Mouse (Mus musculus) lung, adult 2 months (tissue): ENCODE measurements around the gene Rpgrip1. TPM values are rescaled to one million over a fixed set of nuclear protein-coding genes. Genes with fewer than 3 reads are reported as not detected.

Experiments
- DNase-seq: peaks from one replicate; pipeline ENCODE4 v3.0.0; 2022
- H3K4me1 ChIP-seq: fragments of 200-500 bp; 2 replicates; pipeline ENCODE4 v1.6.1; 2011; ENCODE audit warnings: low read length; ENCODE audit not compliant: control insufficient read depth, insufficient read depth
- H3K4me3 ChIP-seq: fragments of 200-500 bp; replicated peaks from 2 replicates; pipeline ENCODE3; 2011; ENCODE audit warnings: low read depth, mild to moderate bottlenecking, control low read depth, low read length; ENCODE audit errors: extremely low read depth
- CTCF ChIP-seq: fragments of 200-500 bp; IDR thresholded peaks from 2 replicates; pipeline ENCODE4 v1.5.1; 2011; ENCODE audit warnings: mild to moderate bottlenecking, low read length, control low read depth; ENCODE audit not compliant: insufficient read depth
- POLR2A ChIP-seq: fragments of 200-500 bp; IDR thresholded peaks from 2 replicates; pipeline ENCODE4 v1.6.1; 2011; ENCODE audit warnings: low read depth, mild to moderate bottlenecking, control low read depth, low read length, borderline replicate concordance; ENCODE audit errors: extremely low read depth
- WGBS: fragments of 180-500 bp; shearing (Covaris S2); methylation state at CpG from one replicate; pipeline ENCODE4 v1.1.7; 2018; 5-methylcytosine and 5-hydroxymethylcytosine counted together
- polyA plus RNA-seq: library from polyadenylated mRNA; depleted of rRNA; stranded (reverse); fragments of >200 nt; gene quantifications from 2 replicates; pipeline ENCODE4 v1.2.3, GENCODE M21; 2012

Gene Rpgrip1
- polyA plus RNA-seq, 1 experiment = 2.5 TPM

DNA sequence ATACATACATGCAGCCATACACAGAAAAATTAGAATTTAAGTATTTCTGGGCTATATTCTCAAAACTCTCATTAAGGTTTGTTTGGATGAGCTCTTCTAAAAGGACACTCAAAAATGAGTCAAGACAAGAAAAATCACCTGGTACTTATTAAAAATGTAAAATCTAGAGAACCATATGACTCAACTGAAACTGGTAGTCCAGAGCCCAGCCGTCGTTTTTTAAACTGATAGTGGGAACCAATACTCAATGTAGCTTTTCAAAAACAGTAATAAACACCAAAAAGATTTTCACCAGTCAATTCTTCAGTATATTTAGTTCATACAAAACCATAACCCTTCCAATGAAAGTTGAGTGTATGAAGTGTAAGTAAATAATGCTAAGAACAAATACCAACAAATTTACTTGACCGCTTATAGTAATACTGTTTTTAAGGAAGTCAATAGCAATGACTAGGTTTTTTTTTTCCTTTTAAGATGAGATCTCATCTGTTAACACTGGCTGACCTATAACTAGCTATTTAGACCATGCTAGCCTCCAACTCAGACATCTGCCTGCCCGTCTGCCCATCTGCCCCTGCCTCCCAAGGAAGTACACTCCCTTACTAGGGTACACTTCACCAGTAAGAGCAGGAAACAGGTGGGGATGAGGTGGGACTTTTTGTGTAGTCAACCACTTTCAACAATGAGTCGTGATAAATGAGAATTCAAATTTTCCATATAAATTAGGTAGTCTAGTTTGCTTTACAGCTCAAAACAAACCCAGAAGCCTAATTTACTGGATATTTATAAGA lies 10.1 kb upstream of the Rpgrip1 start:
- TF ChIP-seq POLR2A = no peak
- TF ChIP-seq CTCF = no peak
- peaks cover 10% of the 10 kb centered on the region for H3K4me1 ChIP-seq
- DNase-seq = no peak
- WGBS = 22% methylated on average over 5 of the region's 5 CpGs
- H3K4me3 ChIP-seq = no peak overlapping the region

DNA sequence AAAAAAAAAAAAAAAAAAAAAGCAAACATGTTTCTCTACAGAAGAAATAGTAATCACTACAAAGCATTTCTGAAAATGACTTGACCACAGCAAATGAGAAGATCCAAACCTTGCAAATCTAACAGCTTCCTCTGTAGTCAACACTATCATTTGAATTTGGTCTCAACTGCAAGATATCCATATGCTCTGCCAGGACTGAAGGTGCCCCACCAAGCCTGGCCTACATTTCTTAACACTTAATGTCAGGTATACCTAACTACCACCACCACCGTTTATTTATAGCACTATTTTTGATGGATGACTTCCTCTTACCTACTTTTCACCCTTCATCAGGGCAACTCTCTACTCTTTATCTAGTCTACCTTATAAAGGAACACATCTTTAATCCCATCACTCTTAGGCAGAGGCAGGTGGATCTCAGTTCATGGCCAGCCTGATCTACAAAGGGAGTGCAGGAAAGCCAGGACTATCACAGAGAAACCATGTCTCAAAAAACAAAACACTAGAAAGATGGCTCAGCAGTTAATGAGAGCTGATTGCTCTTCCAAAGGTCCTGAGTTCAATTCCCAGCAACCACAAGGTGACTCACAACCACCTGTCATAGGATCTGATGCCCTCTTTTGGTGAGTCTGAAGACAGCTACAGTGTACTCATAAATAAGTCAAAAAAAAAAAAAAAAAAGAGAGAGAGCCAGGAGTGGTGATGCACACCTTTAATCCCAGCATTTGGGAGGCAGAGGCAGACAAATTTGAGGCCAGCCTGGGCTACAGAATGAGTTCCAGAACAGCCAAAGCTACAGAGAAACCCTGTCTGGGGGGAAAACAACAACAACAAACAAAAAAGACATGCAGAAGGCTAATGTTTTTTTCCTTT lies 9.0 kb upstream of the Rpgrip1 start:
- 11% methylated on average over 1 of the region's 1 CpGs for WGBS
- TF ChIP-seq CTCF (no peak), POLR2A (no peak)
- no peak for DNase-seq
- no peak overlapping the region for H3K4me3 ChIP-seq
- H3K4me1 ChIP-seq = peaks cover 11% of the 10 kb centered on the region

GRCm38 (mm10) chr14:52103474-52103855 lies 7.0 kb upstream of the Rpgrip1 start:
- Histone ChIP-seq H3K4me3 (peak overlapping the region; percentile 100), H3K4me1 (peaks cover 15% of the 10 kb centered on the region)
- TF ChIP-seq POLR2A = no peak
- no peak for TF ChIP-seq CTCF
- no peak for DNase-seq
- WGBS = under 1% methylated on average over 30 of the region's 30 CpGs

DNA sequence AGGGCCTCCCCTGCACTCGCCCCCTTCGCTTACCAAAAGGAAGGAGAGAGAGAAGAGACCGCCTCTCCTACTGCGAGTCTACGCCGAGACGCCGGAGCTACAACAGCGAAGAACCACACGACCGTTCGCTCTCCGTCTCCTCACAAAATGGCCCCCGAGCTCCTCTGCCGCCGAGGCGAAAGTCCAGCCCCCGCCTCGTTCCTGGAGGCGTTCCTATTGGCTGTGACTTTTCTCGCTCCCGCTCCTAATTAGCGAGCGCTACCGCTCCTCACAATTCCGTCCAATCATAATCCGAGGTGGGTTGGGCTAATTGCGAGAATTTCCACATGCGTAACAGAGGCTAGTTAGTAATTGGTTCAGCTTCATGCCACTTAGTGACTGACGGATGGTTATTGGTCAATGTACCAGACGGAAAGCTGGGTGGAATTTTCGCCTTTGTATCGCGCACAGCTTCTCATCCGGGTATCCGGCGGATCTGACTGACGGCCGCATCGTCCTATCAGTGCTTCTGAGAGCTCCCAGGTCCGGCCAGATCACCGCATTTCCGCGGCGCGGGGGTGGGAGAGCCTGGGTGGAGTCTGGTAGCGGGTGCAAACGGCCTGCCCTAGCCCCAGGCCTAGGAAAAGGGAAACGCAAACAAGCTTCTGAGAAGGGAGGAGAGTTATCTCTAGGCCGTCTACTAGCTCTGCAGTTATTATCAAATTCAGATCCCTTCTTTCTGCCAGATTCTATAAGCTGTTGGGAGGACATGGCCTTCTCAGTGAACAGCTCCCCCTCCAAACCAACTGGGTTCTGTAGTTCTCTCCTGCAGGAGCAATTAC lies 6.4 kb upstream of the Rpgrip1 start, which contains the start of gene Hnrnpc:
Gene Hnrnpc, minus strand, starts transcription at position 173 of the 821 bp plus-strand sequence.
- peaks cover 12% of the 10 kb centered on the region for H3K4me1 ChIP-seq
- peak; percentile 100 for DNase-seq
- under 1% methylated on average over 50 of the region's 50 CpGs for WGBS
- H3K4me3 ChIP-seq = peak within 1 kb of the TSS; percentile 100
- peak; percentile 98 for TF ChIP-seq POLR2A
- TF ChIP-seq CTCF = no peak

GRCm38 (mm10) chr14:52104677-52105285 lies 5.7 kb upstream of the Rpgrip1 start:
- H3K4me3 ChIP-seq = peak overlapping the region; percentile 52
- no peak for TF ChIP-seq POLR2A
- no peak for TF ChIP-seq CTCF
- no peak for DNase-seq
- 34% methylated on average over 7 of the region's 7 CpGs for WGBS
- peaks cover 9% of the 10 kb centered on the region for H3K4me1 ChIP-seq

- DNase-seq = no peak
- no peak overlapping the region for H3K4me3 ChIP-seq
- 67% methylated on average over 2 of the region's 2 CpGs for WGBS
Measured at GRCm38 (mm10) chr14:52105308-52105707, 5.2 kb upstream of the Rpgrip1 start.

DNA sequence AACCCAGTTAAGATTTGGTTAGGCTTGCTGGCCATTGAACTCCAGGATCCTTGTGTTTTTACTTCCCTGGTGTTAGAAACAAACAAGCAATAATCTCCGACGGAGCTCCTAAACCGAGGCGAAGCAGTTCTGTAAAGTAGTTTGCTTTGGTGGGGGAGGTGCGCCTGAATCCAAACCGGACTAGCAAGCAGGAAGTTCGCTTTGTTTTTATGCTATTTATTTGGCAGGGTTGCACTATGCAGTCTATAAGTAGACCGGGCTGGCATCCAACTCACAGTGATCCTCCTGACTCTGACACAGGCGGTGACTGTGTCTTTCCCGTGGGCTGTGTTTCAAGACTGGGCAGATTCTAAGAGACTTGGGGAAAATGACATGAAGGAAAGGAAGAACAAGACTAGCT lies 3.8 kb upstream of the Rpgrip1 start:
- Histone ChIP-seq H3K4me1 (peaks cover 6% of the 10 kb centered on the region), H3K4me3 (no peak overlapping the region)
- TF ChIP-seq POLR2A (no peak), CTCF (no peak)
- 9% methylated on average over 10 of the region's 10 CpGs for WGBS
- peak; percentile 56 for DNase-seq

More at GRCm38 (mm10) chr14:52105308-52105707, 5.2 kb upstream of the Rpgrip1 start:
- H3K4me1 ChIP-seq = peaks cover 9% of the 10 kb centered on the region
- TF ChIP-seq CTCF (no peak), POLR2A (no peak)

DNA sequence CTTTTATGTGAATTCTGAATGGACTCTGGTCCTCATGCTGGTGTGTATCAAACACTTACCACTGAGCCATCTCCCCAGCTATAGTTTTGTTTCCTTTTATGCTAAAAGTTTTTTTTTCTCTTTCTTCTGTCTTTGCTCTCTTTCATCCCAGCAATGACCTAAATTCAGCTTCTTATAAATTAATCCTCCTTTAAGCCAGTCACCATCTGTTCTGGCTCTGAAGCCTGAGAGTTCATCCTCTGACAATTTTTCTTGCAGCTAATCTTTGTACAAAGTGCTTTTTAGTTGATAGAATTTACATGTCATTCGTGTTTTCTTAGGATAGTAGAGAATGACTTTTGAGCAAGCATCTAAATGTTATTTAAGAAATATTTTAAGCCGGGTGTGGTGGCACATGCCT lies 2.5 kb upstream of the Rpgrip1 start:
- Histone ChIP-seq H3K4me3 (no peak overlapping the region), H3K4me1 (peaks cover 6% of the 10 kb centered on the region)
- DNase-seq = no peak
- WGBS = 80% methylated on average over 2 of the region's 2 CpGs
- TF ChIP-seq POLR2A (no peak), CTCF (no peak)

GRCm38 (mm10) chr14:52114101-52114500 lies 3.6 kb downstream of the Rpgrip1 start:
- WGBS = 59% methylated on average over 1 of the region's 1 CpGs
- Histone ChIP-seq H3K4me3 (no peak overlapping the region), H3K4me1 (no peaks in the 10 kb centered on the region)
- no peak for DNase-seq
- TF ChIP-seq CTCF (no peak), POLR2A (no peak)
